Mouse (Mus musculus): ENCODE data around the gene 2810408A11Rik. TPM values are rescaled to one million over a fixed set of nuclear protein-coding genes. Genes with fewer than 3 reads are reported as not detected.
A peak's percentile ranks its signal among the peaks of the same experiment; 100 is the strongest.
"Not testable (repeated sequence)": the region's sequence is repeated elsewhere in the genome, so short reads cannot be mapped to it uniquely, and the experiment has no call there.

The 2810408A11Rik gene
- polyA plus RNA-seq, 1 experiment from 2014 or later = 4.5 TPM

DNA sequence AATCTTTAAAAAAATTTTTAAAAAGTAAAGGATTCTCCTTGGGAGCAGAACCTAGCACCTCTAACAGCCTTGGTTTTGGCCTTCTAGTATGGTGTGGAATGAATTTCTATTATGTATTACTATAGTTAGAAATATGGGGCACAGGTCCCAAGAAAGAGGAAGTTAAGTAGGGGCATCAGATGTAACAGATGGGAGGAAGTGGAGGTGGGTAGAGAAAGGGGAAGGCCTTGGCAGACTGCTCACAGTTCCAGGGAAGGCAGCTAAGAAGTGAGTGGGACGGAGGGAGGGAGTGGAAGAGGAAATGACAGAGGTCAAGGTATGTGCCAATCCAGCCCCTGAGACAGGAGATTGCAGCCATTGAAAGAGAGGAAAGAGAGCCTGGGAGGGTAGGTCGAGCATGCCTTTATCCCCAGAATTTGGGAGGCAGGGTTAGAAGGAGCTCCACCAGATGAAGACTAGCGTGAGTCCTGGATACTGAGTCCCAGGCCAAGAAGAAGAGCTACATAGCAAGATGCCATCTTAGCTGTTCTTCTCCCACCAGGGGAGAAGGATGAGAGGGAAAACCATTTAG lies 30.3 kb upstream of the 2810408A11Rik start:
- Histone ChIP-seq H3K4me3 (ENCODE audit: control insufficient read depth in 1 of 2, insufficient read depth in 1 of 2, low read depth in 1 of 2, low read length in 2 of 2) (no peak overlapping the region), H3K9me3 (ENCODE audit: control insufficient read depth, low read length) (no peaks in the 10 kb centered on the region), H3K9ac (ENCODE audit: low read length) (no peak overlapping the region), H3K36me3 (ENCODE audit: control insufficient read depth, insufficient read depth, low read length) (no peaks in the 10 kb centered on the region), H3K27me3 (ENCODE audit: control insufficient read depth, insufficient read depth, low read length) (no peaks in the 10 kb centered on the region), H3K4me2 (ENCODE audit: low read length) (no peak overlapping the region), H3K27ac (replicated peaks in 1 of 2; ENCODE audit: control insufficient read depth in 1 of 2, insufficient read depth in 1 of 2, low read depth in 2 of 2, low read length in 2 of 2) (no peak overlapping the region), H3K4me1 (ENCODE audit: control insufficient read depth in 2 of 2, insufficient read depth in 2 of 2, low read length in 2 of 2) (peaks cover 2 to 4% of the 10 kb centered on the region in 2 experiments; a peak in 3 of 4 replicates)
- no peak for ATAC-seq (ENCODE audit: insufficient number of reproducible peaks, insufficient read depth, low FRiP score, low read depth)
- 55% methylated on average over 3 of the region's 3 CpGs for WGBS

DNA sequence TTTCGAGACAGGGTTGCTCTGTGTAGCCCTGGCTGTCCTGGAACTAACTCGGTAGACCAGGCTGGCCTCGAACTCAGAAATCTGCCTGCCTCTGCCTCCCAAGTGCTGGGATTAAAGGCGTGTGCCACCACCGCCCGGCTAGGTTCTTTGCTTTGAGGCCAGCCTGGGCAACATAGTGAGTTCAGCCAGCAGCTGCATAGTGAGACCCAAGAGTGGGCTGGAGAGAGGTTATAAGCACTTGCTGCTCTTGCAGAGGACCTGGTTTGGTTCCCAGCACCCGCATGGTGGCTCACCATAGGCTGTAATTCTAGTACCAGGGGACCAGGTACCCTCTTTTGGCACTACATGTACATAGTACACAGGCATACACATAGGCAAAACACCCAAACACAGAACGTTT lies 29.4 kb upstream of the 2810408A11Rik start:
- not testable (repeated sequence) for H3K27ac ChIP-seq (replicated peaks in 1 of 2; ENCODE audit: control insufficient read depth in 1 of 2, insufficient read depth in 1 of 2, low read depth in 2 of 2, low read length in 2 of 2); H3K9ac ChIP-seq (ENCODE audit: low read length); H3K4me1 ChIP-seq (ENCODE audit: control insufficient read depth in 2 of 2, insufficient read depth in 2 of 2, low read length in 2 of 2); H3K4me2 ChIP-seq (ENCODE audit: low read length); H3K36me3 ChIP-seq (ENCODE audit: control insufficient read depth, insufficient read depth, low read length); H3K27me3 ChIP-seq (ENCODE audit: control insufficient read depth, insufficient read depth, low read length); H3K9me3 ChIP-seq (ENCODE audit: control insufficient read depth, low read length); ATAC-seq (ENCODE audit: insufficient number of reproducible peaks, insufficient read depth, low FRiP score, low read depth); H3K4me3 ChIP-seq (ENCODE audit: control insufficient read depth in 1 of 2, insufficient read depth in 1 of 2, low read depth in 1 of 2, low read length in 2 of 2)
- WGBS = 81% methylated on average over 8 of the region's 8 CpGs

DNA sequence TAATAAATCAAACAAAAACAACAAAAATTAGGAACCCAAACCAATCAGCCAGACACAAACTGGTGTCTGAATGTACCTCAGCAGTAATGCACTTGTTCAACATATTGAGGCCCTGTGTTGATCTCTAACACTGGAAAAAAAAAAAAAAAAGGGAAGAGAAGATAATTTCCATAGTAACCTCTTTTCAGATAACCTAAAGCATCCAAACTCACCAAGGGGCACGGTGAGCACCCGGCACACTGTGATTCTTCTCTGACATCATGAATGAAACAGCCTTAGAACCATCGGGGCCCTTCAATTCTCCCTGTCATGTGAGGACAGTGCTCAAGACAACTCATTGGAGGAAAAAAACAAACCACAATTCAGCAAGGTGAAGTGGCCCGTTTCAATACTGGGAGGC lies 28.9 kb upstream of the 2810408A11Rik start:
- no peak overlapping the region for H3K4me2 ChIP-seq (ENCODE audit: low read length)
- no peaks in the 10 kb centered on the region for H3K9me3 ChIP-seq (ENCODE audit: control insufficient read depth, low read length)
- H3K36me3 ChIP-seq (ENCODE audit: control insufficient read depth, insufficient read depth, low read length) = no peaks in the 10 kb centered on the region
- ATAC-seq (ENCODE audit: insufficient number of reproducible peaks, insufficient read depth, low FRiP score, low read depth) = no peak
- 25% methylated on average over 4 of the region's 4 CpGs for WGBS
- H3K4me3 ChIP-seq (ENCODE audit: control insufficient read depth in 1 of 2, insufficient read depth in 1 of 2, low read depth in 1 of 2, low read length in 2 of 2) = no peak overlapping the region
- H3K9ac ChIP-seq (ENCODE audit: low read length) = no peak overlapping the region
- H3K27ac ChIP-seq (replicated peaks in 1 of 2; ENCODE audit: control insufficient read depth in 1 of 2, insufficient read depth in 1 of 2, low read depth in 2 of 2, low read length in 2 of 2) = no peak overlapping the region
- no peaks in the 10 kb centered on the region for H3K4me1 ChIP-seq (ENCODE audit: control insufficient read depth in 2 of 2, insufficient read depth in 2 of 2, low read length in 2 of 2)
- no peaks in the 10 kb centered on the region for H3K27me3 ChIP-seq (ENCODE audit: control insufficient read depth, insufficient read depth, low read length)

DNA sequence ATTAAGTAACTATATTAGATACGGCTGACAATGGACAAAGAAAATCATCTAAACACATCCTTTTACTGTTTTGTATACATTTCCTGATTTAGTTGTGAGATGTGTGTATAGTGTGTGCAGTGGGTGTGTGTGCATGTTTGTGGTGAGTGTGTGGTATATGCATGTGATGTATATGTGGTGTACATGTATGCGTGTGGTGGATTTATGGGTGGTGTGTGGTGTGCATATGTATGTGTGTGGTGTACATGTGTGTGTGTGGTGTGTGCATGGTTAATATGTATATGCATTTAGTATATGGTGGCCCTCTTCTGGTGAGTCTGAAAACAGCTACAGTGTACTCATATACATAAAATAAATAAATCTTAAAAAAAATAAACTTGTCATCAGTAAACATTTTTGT lies 26.7 kb upstream of the 2810408A11Rik start:
- Histone ChIP-seq H3K27me3 (ENCODE audit: control insufficient read depth, insufficient read depth, low read length) (no peaks in the 10 kb centered on the region), H3K4me3 (ENCODE audit: control insufficient read depth in 1 of 2, insufficient read depth in 1 of 2, low read depth in 1 of 2, low read length in 2 of 2) (no peak overlapping the region), H3K9ac (ENCODE audit: low read length) (no peak overlapping the region), H3K4me2 (ENCODE audit: low read length) (no peak overlapping the region), H3K4me1 (ENCODE audit: control insufficient read depth in 2 of 2, insufficient read depth in 2 of 2, low read length in 2 of 2) (peaks cover 0 to 3% of the 10 kb centered on the region in 2 experiments; a peak in 1 of 4 replicates), H3K9me3 (ENCODE audit: control insufficient read depth, low read length) (no peaks in the 10 kb centered on the region), H3K36me3 (ENCODE audit: control insufficient read depth, insufficient read depth, low read length) (no peaks in the 10 kb centered on the region), H3K27ac (replicated peaks in 1 of 2; ENCODE audit: control insufficient read depth in 1 of 2, insufficient read depth in 1 of 2, low read depth in 2 of 2, low read length in 2 of 2) (no peak overlapping the region)
- no peak for ATAC-seq (ENCODE audit: insufficient number of reproducible peaks, insufficient read depth, low FRiP score, low read depth)
- 92% methylated on average over 2 of the region's 2 CpGs for WGBS

DNA sequence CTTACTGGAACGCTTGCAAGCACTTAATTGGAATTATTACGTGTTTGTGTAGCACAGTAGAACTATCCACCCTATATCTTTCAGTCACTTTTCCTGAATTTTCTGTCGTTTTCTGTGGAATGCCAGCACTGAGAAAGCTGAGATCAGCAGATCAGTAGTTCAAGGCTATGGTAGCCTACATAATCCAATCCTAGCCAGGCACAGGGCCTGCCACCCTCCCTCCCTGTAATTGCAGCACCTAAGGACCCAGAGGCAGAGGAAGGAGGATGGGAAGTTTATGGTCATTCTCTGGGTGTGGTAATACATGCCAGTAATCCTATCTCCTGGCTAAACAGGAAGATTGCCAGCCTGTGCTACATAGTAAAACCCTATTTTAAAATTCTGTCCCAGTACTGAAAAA lies 22.0 kb upstream of the 2810408A11Rik start:
- H3K9me3 ChIP-seq (ENCODE audit: control insufficient read depth, low read length) = no peaks in the 10 kb centered on the region
- H3K4me3 ChIP-seq (ENCODE audit: control insufficient read depth in 1 of 2, insufficient read depth in 1 of 2, low read depth in 1 of 2, low read length in 2 of 2) = no peak overlapping the region
- WGBS = 64% methylated on average over 3 of the region's 3 CpGs
- H3K36me3 ChIP-seq (ENCODE audit: control insufficient read depth, insufficient read depth, low read length) = peaks cover 16% of the 10 kb centered on the region
- peaks cover 5 to 16% of the 10 kb centered on the region in 2 experiments for H3K4me1 ChIP-seq (ENCODE audit: control insufficient read depth in 2 of 2, insufficient read depth in 2 of 2, low read length in 2 of 2)
- no peak overlapping the region for H3K27ac ChIP-seq (replicated peaks in 1 of 2; ENCODE audit: control insufficient read depth in 1 of 2, insufficient read depth in 1 of 2, low read depth in 2 of 2, low read length in 2 of 2)
- H3K27me3 ChIP-seq (ENCODE audit: control insufficient read depth, insufficient read depth, low read length) = no peaks in the 10 kb centered on the region
- peak overlapping the region; percentile 76 for H3K4me2 ChIP-seq (ENCODE audit: low read length)
- ATAC-seq (ENCODE audit: insufficient number of reproducible peaks, insufficient read depth, low FRiP score, low read depth) = no peak
- H3K9ac ChIP-seq (ENCODE audit: low read length) = no peak overlapping the region

DNA sequence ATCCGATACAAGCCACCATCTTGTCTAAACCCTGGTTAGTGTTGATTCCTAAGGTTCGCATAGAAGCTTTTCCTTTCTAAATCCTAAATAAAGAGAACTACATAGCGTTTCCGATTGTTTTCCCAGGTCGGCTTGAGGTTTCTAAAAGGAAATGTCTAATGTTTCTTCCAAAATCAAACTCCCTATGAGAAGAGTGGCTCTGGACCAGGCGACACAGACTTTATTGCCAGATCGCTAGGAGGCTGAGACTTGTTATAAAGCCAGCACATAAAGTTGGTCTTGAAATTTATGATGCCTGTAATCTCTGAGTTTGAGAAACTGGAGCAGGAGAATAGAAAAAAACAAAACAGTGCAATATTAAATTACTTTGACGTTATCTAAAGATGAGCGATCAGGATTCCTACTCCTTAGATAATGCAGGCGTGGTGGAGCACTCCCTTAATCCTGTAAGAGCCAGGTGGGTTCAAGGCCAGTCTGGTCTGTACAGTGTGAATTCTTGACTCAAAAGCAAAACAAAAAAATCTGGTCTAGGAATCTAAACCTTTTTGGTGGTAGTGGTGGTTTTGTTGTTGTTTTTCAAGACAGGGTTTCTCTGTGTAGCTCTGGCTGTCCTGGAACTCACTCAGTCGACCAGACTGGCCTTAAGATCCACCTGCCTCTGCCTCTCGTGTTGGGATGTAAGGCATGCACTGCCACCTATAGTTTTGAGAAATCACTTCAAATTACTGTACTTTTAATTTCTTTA lies 21.4 kb upstream of the 2810408A11Rik start:
- Histone ChIP-seq H3K27ac (replicated peaks in 1 of 2; ENCODE audit: control insufficient read depth in 1 of 2, insufficient read depth in 1 of 2, low read depth in 2 of 2, low read length in 2 of 2) (peak overlapping the region; percentile 98 to 100), H3K9me3 (ENCODE audit: control insufficient read depth, low read length) (no peaks in the 10 kb centered on the region), H3K36me3 (ENCODE audit: control insufficient read depth, insufficient read depth, low read length) (peaks cover 22% of the 10 kb centered on the region), H3K4me2 (ENCODE audit: low read length) (peak overlapping the region; percentile 76), H3K27me3 (ENCODE audit: control insufficient read depth, insufficient read depth, low read length) (no peaks in the 10 kb centered on the region), H3K9ac (ENCODE audit: low read length) (peak overlapping the region; percentile 80), H3K4me1 (ENCODE audit: control insufficient read depth in 2 of 2, insufficient read depth in 2 of 2, low read length in 2 of 2) (peaks cover 5 to 16% of the 10 kb centered on the region in 2 experiments), H3K4me3 (ENCODE audit: control insufficient read depth in 1 of 2, insufficient read depth in 1 of 2, low read depth in 1 of 2, low read length in 2 of 2) (peak overlapping the region; percentile 56 to 85)
- no peak for ATAC-seq (ENCODE audit: insufficient number of reproducible peaks, insufficient read depth, low FRiP score, low read depth)
- WGBS = 3% methylated on average over 12 of the region's 12 CpGs

DNA sequence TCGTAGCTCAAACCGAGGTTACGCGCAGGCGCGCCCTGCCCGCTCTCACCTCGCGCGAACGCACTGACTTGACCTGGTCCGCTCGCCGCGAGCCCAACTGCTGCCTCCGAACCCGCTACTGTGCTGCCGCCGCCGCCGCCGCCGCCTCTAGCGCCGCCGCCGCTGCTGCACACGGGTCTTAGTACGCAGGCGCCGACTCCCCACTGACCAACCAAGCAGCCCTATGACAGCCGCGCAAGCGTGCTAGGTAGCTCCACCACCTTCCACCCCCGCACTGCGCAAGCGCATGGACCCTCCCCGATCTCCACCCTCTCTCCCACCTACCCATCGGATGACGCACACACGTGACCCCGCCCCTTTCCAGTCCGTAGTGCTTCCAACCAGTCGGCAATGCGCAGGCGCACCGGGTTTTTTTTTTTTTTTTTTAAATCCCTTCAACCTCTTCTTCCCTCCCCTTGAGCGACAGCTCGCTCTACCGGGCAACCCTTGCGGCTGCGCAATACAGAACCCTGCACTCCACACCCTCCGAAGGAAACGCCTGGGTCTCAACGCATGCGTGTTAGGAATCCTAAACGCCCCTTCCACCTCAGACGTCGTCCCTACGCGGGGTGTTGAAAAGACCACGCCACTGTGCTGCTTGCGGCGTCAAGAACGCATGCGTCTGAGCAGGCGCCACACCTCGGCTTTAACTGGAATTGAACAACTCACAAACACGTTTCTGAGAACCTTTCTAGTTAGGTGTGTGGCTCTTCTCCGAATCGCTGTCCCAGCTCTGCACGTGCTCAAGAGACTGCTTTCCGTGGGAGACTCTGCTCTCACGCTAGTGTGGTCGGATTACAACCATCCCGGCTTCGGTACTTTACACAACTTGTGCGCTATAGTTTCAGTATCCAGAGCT lies 20.6 kb upstream of the 2810408A11Rik start, which contains the start of gene Eif5a:
Eif5a (minus strand) TSS at position 845 of the 898 bp plus-strand sequence.
- ATAC-seq (ENCODE audit: insufficient number of reproducible peaks, insufficient read depth, low FRiP score, low read depth) = peak; percentile 97
- peak within 1 kb of the TSS; percentile 95 for H3K9ac ChIP-seq (ENCODE audit: low read length)

More for the DNA sequence above, 20.6 kb upstream of the 2810408A11Rik start, which contains the start of gene Eif5a:
- under 1% methylated on average over 78 of the region's 78 CpGs for WGBS
- H3K27me3 ChIP-seq (ENCODE audit: control insufficient read depth, insufficient read depth, low read length) = no peaks in the 10 kb centered on the region
- peaks cover 5 to 16% of the 10 kb centered on the region in 2 experiments for H3K4me1 ChIP-seq (ENCODE audit: control insufficient read depth in 2 of 2, insufficient read depth in 2 of 2, low read length in 2 of 2)
- no peaks in the 10 kb centered on the region for H3K9me3 ChIP-seq (ENCODE audit: control insufficient read depth, low read length)
- peaks cover 31% of the 10 kb centered on the region for H3K36me3 ChIP-seq (ENCODE audit: control insufficient read depth, insufficient read depth, low read length)
- peak within 1 kb of the TSS; percentile 82 to 93 for H3K4me3 ChIP-seq (ENCODE audit: control insufficient read depth in 1 of 2, insufficient read depth in 1 of 2, low read depth in 1 of 2, low read length in 2 of 2)
- peak within 1 kb of the TSS; percentile 98 to 100 for H3K27ac ChIP-seq (replicated peaks in 1 of 2; ENCODE audit: control insufficient read depth in 1 of 2, insufficient read depth in 1 of 2, low read depth in 2 of 2, low read length in 2 of 2)
- peak within 1 kb of the TSS; percentile 98 for H3K4me2 ChIP-seq (ENCODE audit: low read length)

Measured in heart, embryonic 14.5 days (tissue).